Mouse (Mus musculus) gastrocnemius, postnatal 14 days (tissue): ENCODE data around the gene Scn1b. TPM values are rescaled to one million over a fixed set of nuclear protein-coding genes. Genes with fewer than 3 reads are reported as not detected.

Experiments used
- DNase-seq: peaks from one replicate; pipeline ENCODE4 v3.0.0; 2021; ENCODE audit warnings: mixed read lengths
- intact Hi-C: fragments of 180-260 bp; cut with DNase I; formaldehyde crosslinking; loops from one replicate; pipeline ENCODE4 v1.15.1; 2025; ENCODE audit warnings: low total_unique reads
- total RNA-seq, 2 experiments: library from RNA; stranded (reverse); gene quantifications; 2 replicates each; pipeline ENCODE4 v1.2.3; 2021

Scn1b gene
- total RNA-seq, 2 experiments from 2014 or later = 443 to 446 TPM

DNA sequence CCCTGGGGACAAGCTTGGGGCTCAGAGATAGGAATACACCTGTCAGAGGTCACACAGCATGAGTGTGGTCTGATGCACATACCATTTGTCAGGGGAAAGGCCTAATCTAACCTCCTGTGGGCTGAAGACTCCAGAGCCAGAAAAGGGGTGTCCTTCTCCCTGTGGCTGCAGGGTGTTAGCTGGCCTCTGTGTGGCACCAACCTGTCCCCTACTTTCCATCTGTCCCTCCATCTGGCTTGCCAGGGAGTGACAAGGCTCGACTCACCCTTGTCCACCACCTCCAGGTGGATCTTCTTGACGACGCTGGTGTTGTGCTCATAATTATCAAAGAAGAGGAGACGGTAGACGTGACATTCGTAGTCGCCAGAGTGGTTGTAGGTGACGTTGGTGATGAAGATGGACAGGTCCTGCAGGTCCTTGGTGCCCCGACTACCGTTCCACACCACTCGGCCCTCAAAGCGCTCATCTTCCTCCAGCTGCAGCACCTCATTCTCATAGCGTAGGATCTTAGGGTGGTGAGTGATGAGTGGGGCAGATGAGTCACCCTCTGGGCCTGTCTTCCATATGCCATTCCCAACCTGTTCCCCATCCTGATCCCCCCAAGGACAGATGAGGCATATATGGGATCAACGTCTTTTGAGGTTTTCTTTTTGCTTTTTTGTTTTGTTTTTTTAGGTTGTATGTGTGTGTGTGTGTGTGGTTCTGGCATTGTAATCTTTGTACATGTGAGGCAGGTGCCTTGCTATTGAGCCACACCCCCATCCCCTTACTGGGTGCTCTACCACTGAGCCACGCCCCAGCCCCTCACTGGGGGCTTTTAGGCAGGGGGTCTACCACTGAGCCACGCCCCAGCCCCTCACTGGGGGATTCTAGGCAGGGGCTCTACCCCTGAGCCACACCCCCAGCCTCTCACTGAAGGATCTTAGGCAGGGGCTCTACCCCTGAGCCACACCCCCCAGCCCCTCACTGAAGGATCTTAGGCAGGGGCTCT is 3.9 kb downstream of the Scn1b start:
- intact Hi-C loops = no loop called here
- DNase-seq = no peak

DNA sequence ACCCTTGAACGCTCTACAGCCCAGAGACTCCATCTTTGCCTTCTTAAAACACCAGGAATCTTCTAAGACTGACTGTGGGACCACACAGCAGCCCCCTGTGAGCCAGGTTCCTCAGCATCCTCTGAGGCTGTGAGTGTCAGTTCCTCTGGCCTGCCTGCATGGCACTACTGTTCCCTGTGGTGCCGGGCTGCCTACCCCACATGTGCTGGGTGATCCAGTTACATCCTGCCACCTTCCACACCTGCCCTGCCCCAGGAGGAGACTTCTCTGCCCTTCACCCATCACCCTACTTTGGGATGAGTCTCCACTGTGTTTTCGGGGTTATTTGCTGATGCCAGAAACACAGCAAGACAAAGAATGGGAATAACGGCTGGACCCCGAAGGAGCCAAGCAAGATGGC is 7.2 kb downstream of the Scn1b start:
- DNase-seq = no peak
- intact Hi-C loops = no loop called here

GRCm38 (mm10) chr7:31118486-31118885 is 8.3 kb downstream of the Scn1b start:
- peak; percentile 72 for DNase-seq
- intact Hi-C loops = no loop called here

DNA sequence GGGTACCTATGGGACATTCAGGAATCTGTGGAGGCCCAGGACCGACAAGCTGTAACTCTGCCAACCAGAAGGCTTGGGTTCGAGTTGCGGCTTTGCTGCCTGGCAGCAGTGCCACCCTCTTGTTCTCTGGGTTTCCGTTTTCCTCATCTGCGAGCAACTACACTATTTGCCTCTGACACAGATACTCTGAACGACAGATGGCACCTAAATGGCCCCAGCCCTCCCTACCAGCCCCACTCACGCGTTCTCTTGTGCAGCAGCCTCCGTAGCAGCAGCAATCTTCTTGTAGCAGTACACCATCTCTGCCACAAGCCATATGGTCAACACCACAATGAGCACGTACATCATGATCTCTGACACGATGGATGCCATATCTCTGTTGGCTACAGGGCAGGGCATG is 9.3 kb downstream of the Scn1b start:
- intact Hi-C loops = no loop called here

DNA sequence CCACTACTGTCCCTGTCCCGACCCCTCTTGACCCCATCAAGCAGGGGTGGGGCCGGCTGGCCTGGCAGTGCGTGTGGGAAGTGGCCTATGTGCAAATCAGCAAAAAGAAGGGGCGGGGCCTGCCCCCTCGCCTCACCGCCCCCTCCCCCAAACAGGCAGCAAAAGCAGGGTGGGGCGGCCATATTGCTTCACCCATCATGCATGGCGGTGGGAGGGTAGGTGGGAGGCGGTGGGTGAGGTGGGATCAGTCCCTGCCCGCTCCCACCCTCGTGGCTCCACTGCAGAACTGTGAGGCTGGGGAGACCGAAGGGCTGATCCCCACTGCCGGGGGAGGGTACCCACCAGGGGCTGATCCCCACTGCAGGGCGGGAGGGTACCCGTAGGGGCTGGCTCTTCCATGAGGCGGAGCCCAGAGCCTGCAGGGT is 10.1 kb downstream of the Scn1b start:
- intact Hi-C loops = no loop called here
- DNase-seq = no peak

More for the DNA sequence above, 9.3 kb downstream of the Scn1b start:
- DNase-seq = no peak

- intact Hi-C loops = no loop called here
- peak; percentile 79 for DNase-seq
These were observed 11.2 kb downstream of the Scn1b start for GRCm38 (mm10) chr7:31115587-31116043.

DNA sequence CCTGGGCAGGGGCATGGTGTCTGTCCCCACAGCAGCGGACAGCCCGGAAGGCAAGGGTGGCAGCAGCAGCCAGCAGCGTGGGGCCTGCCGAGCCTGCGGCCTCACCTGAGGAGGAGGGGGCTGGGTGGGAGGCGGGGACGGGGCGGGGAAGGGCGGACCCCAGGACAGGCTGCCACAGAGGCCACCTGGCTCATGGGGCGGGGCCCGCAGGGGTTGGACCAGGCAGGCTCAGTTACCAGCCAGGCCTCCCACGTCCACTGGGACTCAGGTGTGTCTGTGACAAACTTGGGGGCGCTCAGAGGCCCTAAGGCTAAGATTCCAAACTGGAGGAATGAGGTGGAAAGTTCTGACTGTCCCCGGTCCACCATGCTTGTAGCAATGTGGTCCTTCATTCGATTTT is 11.6 kb downstream of the Scn1b start, which contains the start of gene Hpn:
Gene Hpn, minus strand, starts transcription at position 109 of the 400 bp plus-strand sequence.
- intact Hi-C loops = no loop called here
- DNase-seq = no peak

GRCm38 (mm10) chr7:31114646-31115045 is 12.2 kb downstream of the Scn1b start:
- DNase-seq = no peak
- intact Hi-C loops = no loop called here

DNA sequence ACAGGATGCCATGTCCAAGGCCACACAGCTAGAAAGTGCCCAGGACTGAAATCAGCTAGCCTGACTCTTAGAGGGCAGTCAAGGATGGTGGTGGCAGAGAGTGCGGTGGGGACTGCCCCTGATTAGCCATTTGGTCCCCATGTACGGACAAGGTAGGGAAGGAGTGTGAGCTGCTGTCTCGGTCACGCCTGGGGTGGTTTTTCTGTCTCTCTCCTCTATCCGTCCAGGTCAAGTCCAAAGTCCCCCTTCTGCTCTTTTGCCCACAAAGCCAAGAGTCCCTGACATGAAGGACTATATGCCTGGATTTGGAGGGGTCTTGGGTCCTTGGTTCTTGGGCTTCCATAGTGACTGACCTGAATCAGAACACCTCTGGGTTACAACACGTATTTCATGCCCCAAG is 13.0 kb downstream of the Scn1b start:
- DNase-seq = no peak
- intact Hi-C loops = no loop called here

GRCm38 (mm10) chr7:31112036-31112435 is 14.8 kb downstream of the Scn1b start:
- intact Hi-C loops = no loop called here
- DNase-seq = no peak

DNA sequence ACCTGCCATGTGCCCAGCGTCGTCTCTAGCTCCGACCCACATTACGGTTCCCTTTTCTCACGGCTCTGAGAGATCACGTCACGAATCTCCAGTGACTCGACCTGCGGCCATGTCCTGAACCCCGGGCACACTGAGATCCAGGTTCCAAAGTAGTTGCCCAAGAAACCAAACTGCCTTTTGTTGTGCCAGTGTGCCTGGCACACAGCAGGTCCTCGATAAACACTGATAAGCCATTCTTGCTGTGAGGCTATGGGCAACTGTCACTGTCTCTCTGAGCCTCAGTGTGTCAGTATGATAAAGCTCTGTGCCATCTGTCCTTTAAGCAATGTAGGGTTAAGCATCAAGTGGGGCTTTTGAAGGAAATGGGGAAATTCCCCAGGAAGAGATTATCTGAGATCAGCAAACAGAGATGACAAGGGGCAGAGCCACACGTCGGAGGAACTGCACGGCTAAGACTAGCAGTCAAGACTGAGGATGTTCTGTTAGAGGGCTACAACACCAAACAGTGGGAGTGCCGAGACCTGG is 15.9 kb downstream of the Scn1b start:
- intact Hi-C loops = no loop called here
- DNase-seq = no peak

- intact Hi-C loops = no loop called here
- no peak for DNase-seq
These were observed 17.0 kb downstream of the Scn1b start for GRCm38 (mm10) chr7:31109796-31110195.

DNA sequence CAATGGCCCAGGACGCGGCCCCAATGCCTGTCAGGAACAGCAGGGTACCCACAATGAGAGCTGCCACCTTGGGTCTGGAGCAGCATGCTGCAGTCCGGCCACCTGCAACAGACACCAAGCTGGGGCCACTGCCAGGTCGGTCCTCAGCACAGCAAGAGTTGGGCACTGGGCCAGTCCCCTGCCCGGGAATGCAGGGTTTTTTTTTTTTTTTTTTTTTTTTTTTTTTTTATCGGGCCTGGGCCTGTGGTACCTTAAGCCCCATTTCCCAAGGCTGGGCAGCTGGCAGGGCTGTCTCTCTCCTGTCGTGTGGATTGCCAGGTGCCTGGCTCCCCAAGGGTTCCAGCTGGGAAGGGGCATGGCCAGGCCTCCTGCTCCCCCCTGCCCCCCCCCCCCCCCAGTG is 17.7 kb downstream of the Scn1b start:
- intact Hi-C loops = no loop called here
- DNase-seq = peak; percentile 66

- intact Hi-C loops = no loop called here
- no peak for DNase-seq
These were observed 19.0 kb downstream of the Scn1b start for GRCm38 (mm10) chr7:31107781-31108180.

DNA sequence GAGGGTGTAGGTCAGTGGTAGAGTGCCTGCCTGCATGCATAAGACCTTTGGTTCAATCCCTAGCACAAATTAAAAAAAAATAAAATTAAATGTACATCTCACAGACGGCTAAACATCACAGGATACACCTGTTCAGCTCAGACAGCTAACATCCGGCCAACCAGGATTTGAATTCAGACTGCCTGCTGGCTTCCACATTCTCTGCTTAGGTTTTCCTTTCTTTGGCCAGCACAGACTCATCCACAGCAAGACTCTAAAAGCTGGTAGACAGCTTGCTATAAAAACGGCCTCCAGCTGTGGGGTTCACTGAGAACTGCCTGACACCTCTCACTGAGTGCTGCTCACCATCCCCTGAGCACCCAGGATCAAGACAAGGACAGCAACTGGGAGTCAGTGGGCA is 20.6 kb downstream of the Scn1b start:
- intact Hi-C loops = no loop called here
- DNase-seq = no peak

DNA sequence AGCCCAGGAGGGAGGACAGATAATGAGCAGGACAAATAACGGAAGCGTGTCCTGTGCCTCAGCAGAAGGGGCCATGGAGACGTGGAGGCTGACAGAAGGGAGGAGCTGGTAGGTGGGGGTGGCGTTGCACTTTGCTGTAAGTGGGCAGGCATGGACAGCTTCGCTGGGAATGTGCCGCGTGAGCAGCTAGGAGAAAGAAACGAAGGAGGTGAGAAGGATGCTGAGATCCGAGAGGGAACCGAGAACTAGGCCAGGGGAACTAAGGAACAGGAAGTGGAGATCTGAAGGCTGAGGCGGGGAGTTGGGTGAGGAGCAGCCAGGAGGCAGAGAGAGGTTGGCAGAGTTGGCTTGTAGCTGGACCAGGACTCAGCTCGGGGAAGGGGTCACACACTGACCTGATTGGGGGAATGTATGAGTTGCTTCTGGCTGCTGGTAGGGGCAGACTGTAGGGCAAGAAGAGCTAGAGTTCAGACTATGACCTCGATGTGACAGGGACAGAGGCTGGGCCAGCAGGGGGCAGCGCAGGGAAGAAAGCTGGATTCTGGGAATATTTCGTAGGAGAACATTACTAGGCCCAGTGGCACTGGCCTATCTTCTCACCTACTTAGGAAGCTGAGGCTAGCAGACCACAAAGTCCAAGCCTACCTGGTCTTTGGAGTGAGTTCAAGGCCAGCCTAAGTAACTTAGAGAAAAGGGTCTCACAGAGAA is 21.6 kb downstream of the Scn1b start:
- intact Hi-C loops = no loop called here

DNA sequence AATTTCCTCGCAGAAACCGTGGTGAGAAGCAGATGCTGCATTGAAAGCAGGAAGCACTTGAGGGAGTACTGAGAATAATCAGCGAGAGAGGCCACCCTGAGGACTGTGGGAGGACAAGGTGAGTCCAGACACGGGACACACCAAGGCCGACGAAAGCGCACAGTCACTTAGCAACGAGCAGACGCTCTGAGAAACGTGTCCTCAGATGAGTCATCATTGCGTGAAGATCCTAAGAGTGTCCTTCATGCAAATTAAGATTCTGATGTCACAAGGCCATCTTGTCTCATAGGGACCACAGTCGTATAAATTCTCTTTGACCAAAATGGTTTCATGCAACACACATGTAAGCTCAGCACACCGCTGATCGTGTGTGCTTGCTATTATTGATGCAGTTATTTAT is 26.0 kb downstream of the Scn1b start:
- intact Hi-C loops = no loop called here

More for the DNA sequence above, 21.6 kb downstream of the Scn1b start:
- DNase-seq = peak; percentile 73

DNA sequence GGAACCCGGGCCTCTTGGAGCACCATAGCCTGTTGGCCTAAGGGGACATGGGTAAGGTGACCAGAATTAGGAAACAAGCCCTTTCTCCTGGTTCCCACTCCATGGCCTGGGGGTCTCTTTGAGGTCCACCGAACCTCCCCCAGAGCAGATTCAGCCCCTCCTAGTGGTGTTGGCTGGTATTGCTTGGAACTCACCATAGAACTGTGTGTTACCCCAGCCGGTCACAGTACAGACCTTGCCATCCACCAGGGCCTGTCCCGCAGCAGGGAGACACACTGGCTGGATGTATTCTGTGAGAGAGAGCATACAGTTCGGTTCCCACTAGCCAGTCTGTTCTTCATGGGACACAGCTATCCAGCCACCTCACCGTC is 27.2 kb downstream of the Scn1b start:
- no peak for DNase-seq
- intact Hi-C loops = loop anchor here (2.0 kb wide), 1 partner anchor 41 kb away; the partner anchor contains the start of gene Lgi4

More for the DNA sequence above, 26.0 kb downstream of the Scn1b start:
- no peak for DNase-seq

- intact Hi-C loops = loop anchor here (2.0 kb wide), 1 partner anchor 40 kb away; the partner anchor contains the start of gene Lgi4
- DNase-seq = no peak
These were observed 27.8 kb downstream of the Scn1b start for GRCm38 (mm10) chr7:31098697-31099611.
